Mouse (Mus musculus) limb, embryonic 15.5 days (tissue): ENCODE measurements around the gene Met. TPM values are rescaled to one million over a fixed set of nuclear protein-coding genes. Genes with fewer than 3 reads are reported as not detected.

Experiments used
- polyA plus RNA-seq: library from polyadenylated mRNA; unstranded; fragments of >200 nt; fragmentation: Nextera tagmentation; extraction: Ambion mirVana; gene quantifications from 2 replicates; pipeline ENCODE4 v1.2.1, GENCODE M21; 2015

Met gene
- polyA plus RNA-seq, 1 experiment from 2014 or later: 3.8 TPM

Other genes starting within 250 kb of the Met start
- 32.6 and 38.6 TPM in 2 replicates for gene Cav2, start 182.6 kb upstream of the Met start, polyA plus RNA-seq
- gene Cav1, start 157.5 kb upstream of the Met start, polyA plus RNA-seq: 245 and 304 TPM in 2 replicates
- 212 and 222 TPM in 2 replicates for gene Capza2, start 172.4 kb downstream of the Met start, polyA plus RNA-seq
- gene St7, start 229.1 kb downstream of the Met start, polyA plus RNA-seq: 26.8 and 27.8 TPM in 2 replicates